Mouse (Mus musculus) lung, adult 18-20 months (tissue): Measurements from ENCODE around the gene Ripor2.

Experiments used
- DNase-seq, 2 experiments: peaks; one replicate each; pipeline ENCODE4 v3.0.0; 2022; ENCODE audit warnings: mixed read lengths in 2 of 2

Gene Ripor2

DNA sequence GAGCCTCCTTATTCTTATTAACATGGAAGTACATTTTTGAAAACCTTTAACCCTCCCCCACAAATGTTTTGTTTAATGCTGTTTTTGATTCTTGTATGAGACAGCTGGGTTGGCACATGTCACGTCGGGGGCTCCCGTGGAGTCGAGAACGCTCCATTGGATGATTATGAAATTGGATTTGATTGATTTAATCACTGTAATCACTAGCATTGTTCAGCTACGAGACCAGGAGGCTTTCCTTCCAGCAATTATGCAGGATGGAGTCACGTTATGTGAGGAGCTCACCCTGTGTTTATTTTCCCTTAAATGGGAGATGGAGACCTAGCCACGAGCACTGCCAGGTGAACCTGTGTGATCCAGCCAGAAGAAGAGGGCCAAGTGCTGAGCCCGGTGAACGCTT is at the start of gene Ripor2:
Ripor2 (plus strand) TSS at position 357 of the 400 bp plus-strand sequence.
- DNase-seq: no peak

DNA sequence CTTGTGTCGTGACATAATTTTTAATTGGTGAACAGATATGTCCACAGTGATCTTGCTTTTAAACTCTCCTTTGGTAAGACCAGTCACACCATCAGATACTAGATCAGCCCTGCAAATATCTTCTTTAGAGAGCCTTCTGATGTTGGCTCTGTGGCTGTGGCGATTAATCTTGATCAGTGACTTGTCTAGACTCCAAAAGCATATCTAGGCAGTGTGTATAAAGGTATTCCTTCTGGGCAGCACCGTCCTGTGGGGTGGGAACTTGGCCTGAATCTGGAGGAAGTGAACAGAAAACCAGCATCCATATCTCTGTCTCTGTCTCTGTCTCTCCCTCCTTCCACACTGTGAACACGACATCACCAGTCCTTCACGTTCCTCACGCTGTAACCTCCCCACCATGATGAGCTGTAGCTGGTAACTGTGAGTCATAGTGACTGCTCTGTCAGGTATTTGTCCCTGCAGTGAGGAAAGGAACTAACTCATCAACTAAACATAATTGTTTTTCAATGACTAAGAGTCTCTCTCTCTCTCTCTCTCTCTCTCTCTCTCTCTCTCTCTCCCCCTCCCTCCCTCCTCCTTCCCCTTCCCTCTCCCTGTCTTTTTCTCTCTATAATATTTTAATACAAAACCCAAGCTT is 45.3 kb upstream of the Ripor2 start:
- DNase-seq: no peak

DNA sequence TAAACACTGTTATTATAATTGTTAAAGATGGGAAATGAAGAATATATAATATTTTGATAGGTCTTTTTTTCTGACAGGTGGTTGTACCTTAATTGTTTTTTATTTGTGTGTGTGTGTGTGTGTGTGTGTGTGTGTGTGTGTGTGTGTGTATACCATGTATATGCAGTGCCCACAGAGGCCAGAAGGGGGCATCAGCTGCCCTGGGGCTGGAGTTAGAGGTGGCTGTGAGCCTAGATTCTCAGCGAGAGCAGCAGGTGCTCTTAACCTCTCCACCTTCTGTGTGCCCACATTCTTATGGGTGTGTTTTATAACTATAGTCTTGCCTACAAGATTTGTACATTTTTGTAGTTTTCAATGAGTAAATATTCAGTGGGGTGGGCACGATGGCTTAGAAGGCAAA is 44.0 kb upstream of the Ripor2 start:
- DNase-seq: no peak

DNA sequence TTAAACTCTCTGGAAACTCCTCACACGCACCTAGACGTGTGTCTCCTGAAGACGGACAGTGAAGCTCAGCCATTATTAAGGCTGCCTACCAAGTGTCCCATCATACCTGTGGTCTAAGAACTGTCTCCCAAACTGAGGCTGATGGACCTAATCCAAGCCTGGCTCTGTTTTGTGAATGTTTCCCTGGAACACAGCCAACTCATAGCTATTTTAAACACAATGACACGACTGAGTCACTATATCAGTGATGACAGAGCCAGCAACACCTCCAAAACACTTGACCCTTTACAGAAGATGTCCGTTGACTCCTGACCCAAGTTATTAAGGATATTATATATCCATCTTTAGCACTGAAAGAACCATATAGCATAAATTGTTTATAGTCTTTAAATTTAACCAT is 43.0 kb upstream of the Ripor2 start:
- DNase-seq: no peak

DNA sequence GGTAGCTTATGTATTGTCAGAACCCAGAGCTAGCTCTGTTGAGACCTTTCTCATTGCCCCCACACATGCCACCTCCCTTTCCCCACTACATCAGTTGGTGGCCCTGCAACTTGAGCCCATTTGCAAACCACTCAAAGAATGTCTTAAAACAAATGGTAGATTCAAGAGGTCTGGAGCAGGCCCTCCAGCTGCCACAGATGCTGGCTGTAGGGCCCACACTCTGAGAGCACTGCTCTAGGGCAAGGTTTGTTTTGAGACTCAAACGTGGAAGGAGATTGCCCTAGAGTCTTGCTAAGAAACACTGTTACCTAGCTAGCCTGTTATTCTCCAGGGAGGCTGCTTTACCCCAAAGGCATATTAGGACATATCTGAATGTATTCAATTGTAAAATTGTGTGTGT is 36.3 kb upstream of the Ripor2 start:
- DNase-seq: no peak

DNA sequence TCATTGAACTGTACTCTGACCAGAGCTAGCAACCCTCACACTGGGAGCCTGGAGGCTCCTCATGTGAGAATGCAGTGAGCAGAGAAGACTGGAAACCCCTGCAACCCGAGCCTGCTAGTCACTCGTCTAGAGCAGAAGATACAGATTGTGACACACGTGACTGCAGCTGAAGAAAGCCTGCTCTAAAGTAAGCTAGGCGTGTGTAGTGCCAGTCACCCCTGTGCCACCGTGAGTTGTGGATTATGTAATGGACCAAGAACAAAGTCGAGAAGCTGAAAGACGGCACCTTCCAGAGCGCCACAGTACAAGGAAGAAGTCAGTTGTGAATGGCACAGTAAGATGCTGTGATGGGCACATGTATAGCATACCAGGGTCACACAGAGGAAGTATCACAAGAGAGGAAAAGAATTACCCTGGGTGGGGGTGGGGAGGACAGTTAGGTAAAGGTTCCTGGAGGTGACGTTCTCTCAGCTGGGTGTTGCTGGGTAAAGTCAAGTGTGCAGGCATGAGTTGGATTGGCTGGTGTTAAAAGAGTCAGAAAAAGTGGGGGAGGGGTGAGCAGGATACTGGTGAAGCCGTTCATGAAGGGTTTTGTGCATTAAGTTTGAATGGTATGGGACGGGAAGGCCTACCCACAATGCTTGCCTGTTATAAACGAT is 35.1 kb upstream of the Ripor2 start:
- DNase-seq: no peak

DNA sequence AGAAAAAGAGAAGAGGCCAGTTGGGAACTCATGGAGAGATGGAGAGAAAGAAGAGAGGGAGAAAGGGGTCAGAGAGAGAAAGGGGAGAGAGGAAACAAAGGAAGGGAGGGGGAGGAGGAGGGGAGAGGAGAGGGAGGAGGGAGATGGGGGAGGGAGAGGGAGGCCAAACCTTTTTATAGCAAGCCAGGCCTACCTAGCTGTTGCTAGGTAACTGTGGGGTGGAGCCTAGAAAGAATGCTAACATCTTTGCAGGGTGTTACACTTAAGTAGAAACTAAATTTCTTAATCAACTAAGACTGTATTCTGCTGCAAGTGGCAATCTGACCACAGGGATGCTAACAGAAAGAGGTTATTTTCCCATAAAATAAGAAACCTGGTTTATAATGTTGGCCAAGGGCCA is 33.1 kb upstream of the Ripor2 start:
- DNase-seq: peak in 1 of 2 experiments; percentile 12

DNA sequence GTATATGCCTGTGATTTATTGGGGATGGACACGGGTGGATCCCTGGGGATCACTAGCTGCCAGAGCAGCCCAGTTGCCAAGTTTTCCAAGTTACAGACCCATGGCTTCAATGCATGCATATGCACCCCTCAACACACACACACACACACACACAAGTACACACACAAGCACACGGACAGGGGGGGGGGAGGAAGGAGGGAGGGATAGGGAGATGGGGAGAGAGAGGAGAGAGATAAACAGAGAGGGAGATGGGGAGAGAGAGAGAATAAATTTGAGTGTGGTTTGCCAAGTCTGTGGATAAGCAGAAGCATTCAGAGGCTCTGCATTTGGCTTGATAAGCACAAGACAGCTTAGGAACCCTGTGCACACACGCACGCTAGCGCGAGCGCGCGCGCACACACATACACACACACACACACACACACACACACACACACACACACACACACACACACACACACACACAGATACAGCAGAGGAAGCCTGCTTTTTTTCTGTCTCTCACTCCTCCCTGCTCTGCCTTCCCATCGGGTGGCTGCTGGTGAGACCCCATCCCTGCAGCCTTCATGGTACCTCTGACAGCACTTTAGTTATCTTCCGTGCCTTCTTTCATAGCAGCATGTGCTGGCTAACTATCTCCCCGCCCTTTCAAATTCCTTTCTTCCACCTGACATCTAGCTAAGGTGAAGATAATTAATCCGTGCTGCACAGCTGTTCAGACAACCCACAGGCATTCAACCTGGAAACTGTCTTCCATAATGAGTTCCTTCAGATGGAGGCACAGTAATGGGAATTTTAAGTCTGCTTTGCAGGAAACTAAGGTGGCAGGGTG is 30.7 kb upstream of the Ripor2 start:
- no peak for DNase-seq

DNA sequence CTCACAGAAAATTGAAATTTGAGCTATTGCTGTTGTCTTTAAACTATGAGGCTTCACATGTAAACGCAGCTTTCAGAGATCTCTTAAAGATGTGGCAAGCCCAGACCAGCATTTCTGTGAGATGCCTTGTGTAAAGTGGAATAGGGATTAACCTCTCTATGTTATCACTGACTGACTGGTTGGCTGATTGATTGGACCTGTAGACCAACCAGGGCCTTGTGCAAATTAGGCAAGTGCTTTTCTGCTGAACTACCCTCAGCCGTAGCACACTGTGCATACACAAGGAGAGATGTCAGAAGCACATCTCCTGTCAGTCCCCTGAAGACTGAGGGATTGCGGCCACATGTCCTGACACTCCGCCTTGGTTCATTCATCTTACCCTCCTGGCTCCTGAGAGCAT is 29.9 kb upstream of the Ripor2 start:
- no peak for DNase-seq

DNA sequence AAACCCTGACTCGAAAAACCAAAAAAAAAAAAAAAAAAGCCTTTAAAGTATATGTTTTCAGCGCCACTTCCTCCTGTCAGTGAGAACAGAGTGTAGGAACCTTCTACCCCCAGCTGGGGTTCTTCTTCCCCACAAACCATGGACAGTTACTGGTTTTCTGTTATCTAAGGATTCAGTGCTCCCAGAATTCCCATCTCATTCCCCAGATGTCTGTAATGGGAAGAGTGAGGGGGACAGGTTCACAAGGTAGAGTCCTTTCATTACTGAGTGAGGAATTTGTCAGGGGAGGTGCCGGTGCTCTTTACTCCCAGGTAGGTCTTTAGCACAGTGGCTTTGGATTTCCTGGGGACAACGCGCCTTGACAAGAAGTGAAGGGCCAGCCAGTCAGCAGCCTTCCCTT is 20.6 kb upstream of the Ripor2 start:
- DNase-seq: no peak

DNA sequence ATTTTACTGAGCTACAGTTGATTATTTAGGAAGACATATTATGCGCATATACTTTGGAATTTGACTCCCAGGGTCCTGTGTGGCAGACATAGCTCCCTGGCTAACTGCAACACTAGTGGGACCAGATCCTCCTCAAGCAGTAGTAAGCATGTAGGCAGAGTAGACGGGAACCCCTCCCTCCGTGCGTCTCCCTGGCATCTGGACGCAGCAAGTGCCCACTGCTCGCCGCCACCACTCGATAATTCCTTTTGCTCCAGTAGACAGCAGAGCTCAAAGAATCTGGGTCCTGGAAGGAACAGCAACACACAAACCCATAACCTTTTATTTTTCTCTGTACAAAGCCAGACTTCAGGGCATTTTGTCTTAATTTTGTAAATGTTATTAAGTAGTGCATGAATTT is 17.3 kb upstream of the Ripor2 start:
- DNase-seq: no peak

DNA sequence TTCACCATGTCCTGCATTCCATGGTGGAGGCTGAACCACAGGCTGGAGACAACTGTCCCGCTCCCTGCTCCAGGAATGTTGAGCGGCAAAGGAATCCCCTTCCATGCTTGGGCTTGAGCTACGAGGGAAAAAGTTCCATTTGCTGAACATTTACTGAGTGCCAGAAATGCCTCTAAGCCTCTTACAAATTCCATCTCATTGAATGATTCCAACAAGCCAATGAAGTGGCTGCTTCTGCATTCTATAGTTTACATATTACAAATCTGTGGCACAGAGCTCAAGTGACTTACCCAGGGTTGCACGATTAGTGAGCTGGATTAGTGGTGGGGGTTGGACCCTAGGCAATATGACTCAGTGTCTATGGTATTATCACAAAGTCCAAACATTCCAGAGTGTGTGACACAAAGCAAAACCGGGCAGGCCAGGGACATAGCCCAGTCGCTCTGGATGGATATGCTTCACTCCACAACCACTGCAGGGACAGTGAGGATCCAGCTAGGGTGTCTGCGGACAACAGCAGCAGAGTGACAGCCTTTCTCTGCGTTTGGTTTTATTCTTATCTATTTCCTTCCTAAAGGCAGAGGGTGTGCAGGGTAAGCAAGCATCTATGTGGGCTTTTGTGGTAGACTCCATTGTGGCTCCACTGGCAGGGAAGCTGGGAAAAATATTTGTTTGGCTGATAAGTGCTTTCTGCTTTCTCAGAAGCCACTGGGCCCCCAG is 16.6 kb upstream of the Ripor2 start:
- peak; percentile 28 to 30 for DNase-seq

DNA sequence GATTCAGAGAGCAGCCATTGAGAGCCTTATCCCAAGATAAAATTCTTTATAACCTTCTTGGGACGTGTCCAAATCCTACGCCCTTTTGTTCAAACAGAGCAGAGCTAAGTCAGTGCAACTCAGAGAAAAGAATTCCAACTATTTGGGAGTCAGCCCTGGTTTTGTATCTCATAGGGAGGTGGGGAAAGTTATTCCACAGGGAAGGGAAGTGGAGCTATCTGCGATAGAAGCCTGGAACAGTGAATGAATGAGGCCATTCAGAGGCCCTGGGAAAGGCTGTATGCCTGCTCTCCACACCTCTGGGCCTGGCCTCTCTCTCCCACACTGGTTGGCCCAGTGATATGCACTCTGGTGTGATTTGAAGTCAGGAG is 16.1 kb upstream of the Ripor2 start:
- DNase-seq: peak; percentile 46 to 67

DNA sequence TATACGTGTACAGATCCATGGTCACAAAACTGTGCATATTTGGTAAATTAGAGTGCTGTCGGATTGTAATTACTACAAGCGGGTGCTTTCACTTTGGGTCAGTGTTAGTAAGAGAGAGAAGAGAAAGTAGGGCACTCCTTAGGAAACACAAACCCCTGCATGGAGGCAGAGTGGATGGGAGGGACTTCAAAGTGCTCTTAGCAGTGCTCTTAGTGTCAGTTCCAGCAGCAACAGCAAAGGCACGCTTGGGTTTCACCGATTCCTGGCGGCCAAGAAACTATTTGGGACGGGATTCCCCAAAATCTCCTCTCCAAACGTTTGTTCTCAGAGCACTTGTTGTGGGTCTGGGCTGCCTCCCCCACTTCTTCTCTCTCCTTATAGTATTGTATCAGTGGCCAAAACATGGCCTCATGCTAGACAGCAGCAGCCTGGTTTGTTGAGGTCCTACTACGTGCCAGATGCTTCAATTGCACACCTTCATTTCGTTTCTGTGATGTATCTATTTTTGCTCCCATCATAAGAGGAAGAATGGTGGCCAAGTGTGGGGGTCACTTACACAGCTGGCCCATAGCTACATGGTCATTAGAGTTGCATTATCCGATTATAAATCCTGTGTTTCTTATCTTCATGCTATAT is 14.7 kb upstream of the Ripor2 start:
- peak; percentile 47 to 54 for DNase-seq

DNA sequence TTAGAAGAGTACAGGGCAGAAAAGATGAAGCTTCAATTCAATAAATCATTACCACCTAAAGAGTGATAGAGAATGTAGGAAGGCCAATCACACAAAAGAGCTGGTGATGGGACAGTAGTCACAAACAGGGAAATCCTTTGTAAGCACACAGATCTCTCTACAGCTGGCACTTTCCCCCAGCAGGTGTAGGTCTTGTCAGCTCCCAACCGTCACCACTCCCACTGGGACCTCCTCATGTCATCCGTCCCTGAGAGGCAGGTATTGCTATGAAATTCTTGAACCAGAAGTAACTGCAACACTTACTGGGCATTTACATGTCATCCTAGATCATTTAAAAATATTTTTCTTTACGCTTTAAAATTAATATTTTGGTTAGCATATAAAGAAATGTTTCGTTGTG is 12.9 kb upstream of the Ripor2 start:
- DNase-seq: no peak

DNA sequence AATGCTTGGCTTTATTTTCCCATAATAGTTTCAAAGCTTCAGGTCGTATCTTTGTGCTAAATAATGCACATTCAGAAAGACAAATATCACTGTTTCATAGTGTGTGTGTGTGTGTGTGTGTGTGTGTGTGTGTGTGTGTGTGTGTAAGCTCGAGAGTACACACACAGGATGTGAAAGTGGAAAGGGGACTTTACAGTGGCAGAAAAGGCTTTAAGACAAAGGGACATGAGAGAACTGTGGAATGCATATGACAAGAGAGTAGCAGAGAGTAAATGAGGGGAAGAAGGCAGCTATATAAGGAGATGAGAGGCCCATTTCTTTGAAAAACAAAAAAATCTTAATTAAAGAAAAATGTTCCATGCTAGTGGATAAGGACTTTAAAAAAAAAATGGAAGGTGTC is 11.3 kb upstream of the Ripor2 start:
- no peak for DNase-seq

DNA sequence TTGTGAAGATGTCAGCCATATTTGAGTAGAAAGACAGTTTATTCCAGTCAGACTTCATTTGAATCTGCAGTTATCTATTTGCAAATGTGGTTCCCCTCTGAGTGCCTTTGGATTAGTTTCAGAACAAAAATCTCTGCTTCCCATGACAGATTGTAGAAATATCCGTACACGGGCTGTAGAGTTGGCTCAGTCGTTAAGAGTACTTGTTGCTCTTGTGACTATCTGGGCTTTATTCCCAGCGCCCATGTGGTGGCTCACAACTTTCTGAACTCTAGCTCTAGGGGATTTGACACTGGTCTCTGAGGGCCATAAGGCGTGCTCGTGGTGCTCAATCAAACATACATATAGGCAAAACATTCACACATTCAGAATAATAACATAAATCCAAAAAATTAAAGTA is 10.1 kb upstream of the Ripor2 start:
- no peak for DNase-seq

DNA sequence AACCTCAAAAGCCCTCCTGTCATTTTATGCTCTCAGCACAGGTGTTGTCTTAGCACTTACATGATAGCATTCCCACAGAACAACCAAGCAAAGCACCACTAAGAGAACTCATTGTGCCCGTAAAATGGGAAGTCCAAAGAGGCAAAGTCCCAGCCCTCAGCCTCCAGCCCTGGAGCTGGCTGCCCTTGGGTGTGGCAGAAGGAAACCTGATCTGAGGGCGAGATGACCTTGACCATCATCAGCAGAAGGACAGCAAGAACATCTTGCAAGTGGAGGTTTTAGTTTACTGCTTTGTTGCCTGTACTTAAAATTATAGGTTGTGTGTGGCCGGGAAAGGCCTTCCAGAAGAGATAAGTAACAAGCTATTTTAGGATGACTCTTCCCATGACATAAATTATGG is 6.9 kb upstream of the Ripor2 start:
- DNase-seq: no peak

DNA sequence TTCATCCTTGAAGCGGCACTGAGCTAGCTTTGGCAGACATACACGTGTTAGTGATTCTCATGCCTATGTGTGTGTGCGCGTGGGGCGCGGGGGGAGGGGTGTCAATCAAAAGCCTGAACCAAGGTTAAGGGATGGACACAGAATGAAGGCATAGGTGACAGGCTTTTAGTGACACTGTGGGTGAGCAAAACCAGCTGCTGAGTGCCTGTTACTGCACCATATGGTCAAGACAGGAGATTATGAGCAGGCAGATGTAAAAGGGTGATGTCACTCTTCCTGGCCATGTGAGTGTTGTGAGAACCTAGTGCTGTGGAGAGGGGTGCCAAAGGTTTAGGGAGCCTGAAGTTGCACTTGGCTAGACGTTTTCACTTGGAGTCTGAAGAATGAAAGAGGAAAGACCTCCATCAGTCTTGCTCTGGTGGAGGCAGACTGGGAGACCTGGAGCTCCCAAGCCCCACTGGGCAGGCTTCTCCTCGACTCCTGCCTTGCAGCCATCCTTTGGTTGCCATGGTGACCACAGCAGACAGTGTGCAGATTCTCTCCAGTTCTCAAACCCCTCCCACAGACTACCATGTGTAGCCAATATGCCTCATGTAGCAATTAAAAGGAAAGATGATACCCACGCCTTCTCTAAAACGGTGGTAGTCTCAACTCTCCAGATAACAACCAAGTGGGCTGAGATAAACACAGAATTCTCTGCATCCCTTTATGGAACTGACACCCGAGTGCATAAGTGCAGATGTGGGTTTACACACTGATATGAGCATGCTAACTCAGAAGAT is 5.5 kb upstream of the Ripor2 start:
- DNase-seq: no peak

DNA sequence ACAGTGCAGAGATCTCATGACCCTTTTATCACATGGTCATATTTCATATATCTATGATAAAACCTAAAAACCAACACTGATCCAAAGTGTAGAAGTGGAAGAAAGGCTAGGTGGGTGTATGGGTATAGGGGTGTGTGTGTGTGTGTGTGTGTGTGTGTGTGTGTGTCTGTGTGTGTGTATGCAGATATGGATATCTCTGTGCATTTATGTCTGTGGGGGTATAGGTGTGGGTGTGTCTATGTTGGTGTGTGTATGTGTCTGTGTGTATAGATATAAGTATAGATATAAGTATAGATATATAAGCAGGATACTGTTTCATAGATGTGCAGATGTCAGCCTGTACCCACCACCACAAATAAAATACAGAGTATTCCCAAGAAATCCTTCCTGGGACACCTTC is 3.7 kb upstream of the Ripor2 start:
- DNase-seq: no peak

DNA sequence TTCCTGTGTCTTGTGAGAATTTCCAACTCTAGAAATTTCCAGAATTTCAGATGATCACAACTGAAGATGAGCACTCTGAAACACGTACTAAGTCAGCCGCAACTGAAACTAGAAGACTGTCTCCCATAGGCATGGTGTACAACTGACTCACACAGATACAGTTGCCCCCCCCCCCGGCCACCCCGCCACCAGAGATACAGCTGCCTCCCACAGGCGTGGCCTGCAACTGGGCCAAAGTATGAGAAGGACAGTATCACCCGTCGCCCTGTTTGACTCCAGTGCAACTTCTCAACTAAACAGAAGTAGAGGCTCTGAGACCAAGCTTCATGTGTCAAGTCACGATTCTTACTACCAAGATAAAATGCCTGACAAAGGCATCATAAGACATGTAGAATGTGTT is 1.2 kb upstream of the Ripor2 start:
- DNase-seq: no peak

DNA sequence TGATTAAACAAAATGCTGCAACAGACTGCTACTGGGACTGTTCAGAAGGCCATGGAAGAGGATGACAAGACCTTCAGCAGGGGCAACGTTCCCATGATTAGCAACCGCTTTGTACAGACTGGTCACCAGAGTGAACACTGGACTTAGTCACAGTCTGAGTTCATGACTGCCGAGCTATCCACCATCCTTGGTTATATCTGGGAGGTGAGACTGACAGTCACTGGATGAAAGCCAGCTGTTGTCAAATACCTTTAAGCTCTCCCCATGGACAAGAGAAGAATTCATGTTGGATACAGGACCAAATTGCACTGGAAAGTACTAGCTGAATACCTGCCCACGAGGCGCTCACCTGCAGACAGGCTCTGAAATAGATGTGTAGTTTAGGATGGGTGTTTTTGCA is 2.4 kb downstream of the Ripor2 start:
- no peak for DNase-seq
